Mouse (Mus musculus) common myeloid progenitor, adult 5-6 weeks (primary cell): Measurements from ENCODE around the gene Ano1. TPM values are rescaled to one million over a fixed set of nuclear protein-coding genes. Genes with fewer than 3 reads are reported as not detected.
A peak's percentile ranks its signal among the peaks of the same experiment; 100 is the strongest.

Source experiments
- ATAC-seq: replicated peaks from 2 replicates; pipeline ENCODE4 v1.8.0; 2016; ENCODE audit warnings: low read depth, mild to moderate bottlenecking, moderate TSS enrichment, inconsistent platforms; ENCODE audit not compliant: poor library complexity, severe bottlenecking
- total RNA-seq: library from RNA; stranded (forward); fragments of 200-1000, 187-1606 nt; gene quantifications from 2 replicates; pipeline ENCODE4 v1.2.3, GENCODE M21; 2017

Gene Ano1
- total RNA-seq, 1 experiment from 2014 or later, result not detected

DNA sequence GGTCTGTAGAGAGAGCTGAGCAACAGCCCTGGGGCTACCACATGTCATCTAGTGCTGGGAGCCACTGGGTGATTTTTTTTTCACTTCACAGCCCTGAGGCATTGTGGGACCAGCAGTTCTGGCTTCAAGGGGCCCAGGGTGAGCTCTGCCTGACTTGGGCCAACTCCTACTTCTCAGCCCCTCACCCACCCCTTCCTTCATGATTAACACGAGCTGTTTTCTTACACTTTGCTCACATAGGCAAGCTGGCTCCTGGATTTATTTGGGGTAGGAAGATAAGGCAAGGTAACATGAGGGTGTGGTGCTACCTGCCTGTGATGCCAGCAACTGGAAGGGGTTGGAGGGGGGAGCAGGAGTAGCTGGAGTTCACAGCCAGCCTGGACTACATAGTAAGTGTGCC is 27.5 kb downstream of the Ano1 start:
- ATAC-seq, result no peak

DNA sequence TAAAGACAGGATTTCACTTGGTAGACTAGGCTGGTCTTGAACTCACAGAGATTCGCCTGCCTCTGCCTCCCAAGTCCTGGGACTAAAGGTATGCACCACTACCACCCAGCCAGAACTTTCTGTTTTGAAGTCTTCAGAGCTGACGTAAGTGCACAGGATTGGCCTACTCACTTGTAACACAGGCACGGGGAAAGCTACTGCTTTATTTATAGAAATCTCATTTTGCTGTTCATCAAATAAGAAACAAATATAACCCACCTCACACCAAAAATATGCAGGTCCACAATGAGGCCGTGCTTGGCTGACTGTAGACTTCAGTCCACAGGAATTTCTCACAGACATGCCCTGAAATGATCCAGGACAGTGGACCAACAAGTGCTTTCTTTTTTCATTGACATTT is 31.8 kb downstream of the Ano1 start:
- no peak for ATAC-seq

GRCm38 (mm10) chr7:144717736-144718135 is 34.0 kb downstream of the Ano1 start:
- no peak for ATAC-seq

GRCm38 (mm10) chr7:144697870-144698269 is 53.9 kb downstream of the Ano1 start:
- ATAC-seq, result no peak

DNA sequence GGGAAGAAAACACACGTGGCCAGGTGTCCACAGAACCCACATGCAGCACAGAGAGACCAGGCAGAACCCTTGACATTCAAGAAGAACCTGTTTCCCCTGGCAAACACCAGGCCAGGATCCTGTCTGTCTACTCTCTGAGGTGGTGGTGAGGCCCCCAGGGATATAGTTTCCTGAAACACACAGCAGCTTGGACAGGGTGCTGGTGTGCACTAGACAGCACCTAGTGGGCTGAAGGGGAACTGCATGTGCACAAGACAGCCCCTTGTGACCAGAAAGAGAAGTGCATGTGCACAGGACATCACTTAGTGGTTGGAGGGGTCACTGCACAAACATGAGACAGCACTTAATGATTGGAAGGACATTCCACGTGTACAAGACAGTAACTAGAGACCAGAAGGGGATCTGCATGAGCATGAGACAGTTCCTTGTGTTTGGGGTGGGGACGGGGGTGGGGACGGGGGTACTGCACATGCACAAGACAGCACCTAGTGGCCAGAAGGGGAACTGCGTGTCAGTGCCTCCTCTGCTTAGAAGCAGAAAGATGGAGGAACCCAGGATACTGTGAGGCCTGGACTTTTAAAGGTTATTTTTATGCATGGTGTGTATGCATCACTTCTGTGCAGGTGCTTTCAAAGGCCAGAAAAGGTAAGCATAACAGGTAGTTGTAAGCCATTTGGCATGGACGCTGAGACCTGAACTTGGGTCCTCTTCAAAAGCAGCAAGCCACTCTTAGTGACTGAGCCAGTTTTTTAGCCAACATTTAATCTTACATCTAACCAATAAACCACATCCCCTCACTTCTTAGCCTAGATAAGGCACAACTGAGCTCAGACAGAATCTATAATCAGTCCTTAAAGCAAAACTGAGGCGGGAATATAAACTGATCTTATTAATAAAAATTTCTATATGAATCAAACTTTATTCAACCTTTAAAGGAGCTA is 54.7 kb downstream of the Ano1 start:
- peak; percentile 92 for ATAC-seq

GRCm38 (mm10) chr7:144689855-144690254 is 61.9 kb downstream of the Ano1 start:
- ATAC-seq, result no peak

GRCm38 (mm10) chr7:144689136-144689535 is 62.6 kb downstream of the Ano1 start:
- ATAC-seq, result no peak

DNA sequence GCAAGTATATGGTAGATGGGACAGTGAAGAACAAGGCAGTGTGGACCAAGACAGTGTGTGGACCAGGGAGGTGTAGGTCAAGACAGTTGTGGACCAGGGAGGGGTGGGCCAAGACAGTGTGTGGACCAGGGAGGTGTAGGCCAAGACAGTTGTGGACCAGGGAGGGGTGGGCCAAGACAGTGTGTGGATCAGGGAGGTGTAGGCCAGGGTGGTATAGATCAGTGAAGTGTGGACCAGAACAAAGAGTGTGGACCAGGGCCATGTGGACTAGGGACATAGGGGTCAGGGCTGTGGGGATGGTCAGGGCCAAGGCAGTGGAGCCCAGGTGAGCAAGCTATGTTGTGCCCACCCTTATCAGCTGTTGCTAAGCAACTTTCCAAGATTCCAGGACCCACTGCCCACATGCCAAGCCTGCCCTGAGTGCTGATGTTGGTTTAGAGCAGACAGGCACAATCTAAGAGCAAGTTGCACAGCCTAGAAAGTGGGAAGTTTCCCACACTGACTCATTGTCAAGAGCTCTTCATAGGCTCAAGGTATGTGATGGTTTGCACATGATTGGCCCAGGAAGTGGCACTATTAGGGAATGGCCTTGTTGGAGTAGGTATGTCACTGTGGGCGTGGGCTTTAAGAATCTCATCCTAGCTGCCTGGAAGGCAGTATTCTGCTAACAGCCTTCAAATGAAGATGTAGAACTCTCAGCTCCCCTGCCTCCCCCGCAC is 64.0 kb downstream of the Ano1 start:
- no peak for ATAC-seq

- ATAC-seq, result no peak
These were observed 66.8 kb downstream of the Ano1 start for GRCm38 (mm10) chr7:144684947-144685346.

DNA sequence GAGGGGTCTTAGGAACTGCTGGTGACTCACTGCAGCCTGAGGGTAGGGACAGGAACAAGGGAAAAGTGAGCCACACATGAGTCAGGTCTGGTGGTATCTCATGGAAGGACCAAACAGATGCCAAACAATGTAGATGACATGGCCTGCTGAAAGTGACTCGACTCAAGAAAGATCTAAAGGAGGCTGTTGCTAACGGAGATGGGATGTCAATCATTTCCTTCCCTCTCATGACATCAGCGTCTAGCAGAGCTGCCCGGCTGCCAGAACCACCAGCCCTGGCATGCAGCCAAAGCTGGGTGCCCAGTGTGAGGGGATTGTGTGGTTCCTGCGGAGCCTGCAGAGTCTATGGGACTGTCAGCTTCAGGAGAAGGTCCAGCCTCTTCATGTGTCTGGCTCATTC is 67.3 kb downstream of the Ano1 start:
- ATAC-seq, result peak; percentile 78

- no peak for ATAC-seq
These were observed 71.7 kb downstream of the Ano1 start for GRCm38 (mm10) chr7:144680096-144680495.

DNA sequence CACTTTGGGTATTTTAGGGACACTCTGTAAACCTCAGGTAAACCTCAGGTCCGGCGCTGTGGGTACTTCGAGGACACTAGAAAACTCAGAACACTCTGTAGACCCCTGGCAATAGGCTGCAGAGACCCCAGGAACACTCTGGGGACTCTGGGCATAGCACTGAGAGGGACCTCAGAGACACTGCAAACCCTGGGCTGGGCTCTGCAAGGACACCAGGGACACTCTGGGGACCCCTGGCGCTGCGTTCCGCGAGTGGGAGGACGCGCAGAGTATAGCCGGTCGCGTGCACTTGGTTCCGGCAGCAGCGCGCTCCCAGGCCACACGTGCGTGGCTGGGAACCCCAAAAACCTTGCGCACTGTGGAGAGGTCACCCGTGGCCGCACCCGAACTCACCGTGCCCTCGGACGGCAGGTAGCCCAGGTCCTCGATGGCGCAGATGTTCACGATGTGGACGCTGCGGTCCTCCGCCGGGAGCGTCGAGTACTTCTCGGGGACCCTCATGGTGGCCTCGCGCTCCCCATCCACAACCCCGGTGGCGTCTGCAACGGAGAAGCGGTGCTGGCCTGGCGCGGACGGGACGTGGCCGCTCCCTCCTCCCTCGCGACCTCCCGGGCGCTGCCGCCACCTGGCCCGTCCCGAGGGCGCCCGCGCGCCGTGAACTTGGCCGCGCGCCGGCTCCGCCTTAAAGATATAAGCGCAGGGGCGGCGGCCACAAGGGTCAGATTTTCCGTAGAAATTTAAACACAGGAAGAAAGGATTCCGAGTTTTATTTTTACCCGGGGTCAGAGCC is 73.3 kb downstream of the Ano1 start:
- 0 out of 2 replicates have a peak, but pooled peaks have one; percentile 33 for ATAC-seq

DNA sequence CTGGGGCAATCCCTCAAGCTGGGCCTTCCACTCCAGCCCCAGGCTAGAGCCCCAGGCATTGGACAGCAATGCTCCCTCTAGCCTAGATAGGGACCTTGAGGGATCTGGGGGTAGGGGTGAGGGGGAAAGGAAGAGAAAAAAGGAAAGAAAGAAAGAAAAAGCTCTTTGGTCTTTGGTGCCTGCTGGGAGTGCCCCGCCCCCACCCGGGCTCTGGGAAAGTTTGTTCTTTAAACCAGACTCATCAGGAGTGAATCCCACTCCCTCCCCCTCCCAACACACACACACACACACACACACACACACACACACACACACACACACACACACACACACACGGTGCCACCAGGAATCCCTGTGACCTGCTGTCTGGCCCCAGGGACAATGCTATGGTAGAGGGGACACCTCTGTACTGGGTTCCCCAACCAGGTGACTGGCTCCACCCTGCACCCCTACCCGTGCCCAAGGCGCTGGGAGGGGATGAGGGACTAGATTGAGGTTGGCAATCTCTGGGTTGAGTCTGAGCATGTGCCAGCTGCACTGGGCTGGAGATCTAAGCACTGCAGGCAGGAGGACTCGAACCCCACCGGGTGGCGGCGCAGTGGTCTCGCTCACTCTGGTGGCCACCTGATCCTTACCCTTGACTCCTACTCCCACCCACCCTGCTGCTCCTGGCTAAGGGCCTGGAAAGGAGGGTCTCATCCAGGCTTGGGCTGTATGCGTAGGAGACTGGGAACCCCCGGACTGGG is 74.3 kb downstream of the Ano1 start:
- no peak for ATAC-seq

DNA sequence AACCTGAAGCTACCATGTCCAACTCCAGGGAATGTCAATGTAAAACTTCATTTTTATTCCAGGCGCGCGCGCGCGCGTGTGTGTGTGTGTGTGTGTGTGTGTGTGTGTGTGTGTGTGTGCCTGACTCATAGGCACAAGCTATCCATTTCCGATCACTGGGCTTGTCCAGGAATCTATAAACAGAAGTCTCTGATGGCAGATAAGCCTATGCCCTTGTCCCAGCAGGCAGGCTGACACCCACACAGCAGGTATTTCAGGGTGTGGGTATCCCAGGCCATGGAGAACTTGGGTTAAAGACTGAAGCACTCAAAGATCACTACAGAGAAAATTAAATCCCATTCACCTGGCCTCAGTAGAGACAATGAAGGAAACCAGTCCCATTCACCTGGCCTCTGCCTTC is 76.1 kb downstream of the Ano1 start:
- ATAC-seq, result no peak

DNA sequence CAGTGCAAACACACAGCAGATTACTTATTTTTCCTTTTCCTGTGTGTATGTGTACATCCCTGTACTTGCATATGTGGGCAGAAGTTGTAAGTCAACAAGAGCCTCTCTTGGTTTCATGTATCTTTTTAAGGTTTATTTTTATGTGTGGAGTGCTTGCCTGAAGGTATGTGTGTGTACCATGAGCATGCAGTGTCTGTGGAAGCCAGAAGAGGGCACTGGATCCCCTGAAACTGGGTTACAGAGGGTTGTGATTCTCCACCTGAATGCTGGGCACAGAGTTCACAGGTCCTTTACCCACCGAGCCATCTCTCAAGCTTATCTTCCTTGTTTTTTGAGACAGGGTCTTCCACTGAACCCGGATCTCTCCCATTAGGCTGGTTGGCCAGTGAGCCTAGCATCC is 81.9 kb downstream of the Ano1 start:
- ATAC-seq, result no peak

GRCm38 (mm10) chr7:144668603-144669278 is 83.0 kb downstream of the Ano1 start:
- 0 out of 2 replicates have a peak, but pooled peaks have one; percentile 15 for ATAC-seq

DNA sequence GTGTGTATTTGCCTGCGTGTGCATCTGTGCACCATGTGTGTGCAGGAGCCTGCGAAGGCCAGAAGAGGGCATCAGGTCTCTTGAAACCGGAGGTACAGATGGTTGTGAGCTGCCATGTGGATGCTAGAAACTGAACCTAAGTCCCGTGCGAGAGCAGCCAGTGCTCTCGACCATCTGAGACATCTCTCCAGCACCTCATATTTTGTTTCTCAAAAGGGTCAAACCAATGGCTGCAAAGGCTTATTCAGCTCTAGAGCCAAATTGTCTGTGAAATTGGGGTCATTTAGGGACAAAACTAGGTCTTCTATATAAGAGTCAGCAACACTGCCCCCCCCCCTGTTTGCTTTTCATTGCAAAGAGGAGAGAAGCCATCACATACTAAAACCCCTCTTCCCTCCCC is 84.7 kb downstream of the Ano1 start:
- ATAC-seq, result no peak

DNA sequence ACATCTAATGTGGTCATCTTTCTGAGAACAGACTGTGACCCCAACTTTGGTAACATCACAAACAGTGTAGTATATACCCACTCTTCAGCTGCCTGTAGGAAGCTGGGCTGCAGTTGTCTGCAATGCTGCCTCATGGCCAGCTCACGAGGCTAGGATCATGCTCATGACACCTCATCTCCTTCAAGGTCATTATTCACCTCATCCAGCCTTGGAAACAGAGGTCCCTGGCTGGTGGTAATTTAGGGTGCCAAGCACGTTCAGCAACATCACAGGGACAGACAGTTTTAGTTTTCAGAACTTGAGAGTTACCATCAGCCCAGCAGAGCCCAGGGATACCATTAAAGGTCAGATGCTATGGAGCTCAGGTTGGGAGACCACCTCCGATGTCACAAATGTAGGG is 86.2 kb downstream of the Ano1 start:
- ATAC-seq, result no peak

DNA sequence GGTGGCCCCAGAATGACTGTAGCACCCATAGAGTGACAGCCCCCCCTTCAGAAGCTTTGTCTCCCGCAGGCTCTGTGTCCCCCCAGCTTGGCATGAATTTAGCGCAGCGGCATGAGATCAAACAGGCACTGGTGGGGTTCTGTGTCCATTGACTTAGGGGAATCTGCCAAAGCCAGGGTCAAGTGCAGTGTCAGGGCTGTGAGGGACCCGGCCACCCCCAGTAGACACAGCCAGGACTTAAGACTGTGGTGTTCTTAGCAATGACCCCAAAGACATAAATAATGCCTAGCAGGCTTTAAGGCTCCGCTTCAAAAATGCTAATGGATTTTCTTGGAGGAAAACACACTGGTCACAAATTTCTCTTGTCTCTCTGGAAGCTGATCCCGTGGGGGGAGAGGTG is 88.2 kb downstream of the Ano1 start:
- no peak for ATAC-seq
